Mouse (Mus musculus) urinary bladder, adult 18-20 months (tissue): ENCODE results near the gene Uba52.

Source experiments
- DNase-seq, 2 experiments: peaks; one replicate each; pipeline ENCODE4 v3.0.0; 2022; ENCODE audit warnings: low spot score in 2 of 2, mixed read lengths in 2 of 2

Gene Uba52

GRCm38 (mm10) chr8:70510228-70510915 lies at the start of gene Uba52:
Gene Uba52, minus strand, starts transcription at chr8:70510801.
- DNase-seq, result peak; percentile 93 to 96

- no peak for DNase-seq
Measured at GRCm38 (mm10) chr8:70560096-70560495, 49.5 kb upstream of the Uba52 start.

DNA sequence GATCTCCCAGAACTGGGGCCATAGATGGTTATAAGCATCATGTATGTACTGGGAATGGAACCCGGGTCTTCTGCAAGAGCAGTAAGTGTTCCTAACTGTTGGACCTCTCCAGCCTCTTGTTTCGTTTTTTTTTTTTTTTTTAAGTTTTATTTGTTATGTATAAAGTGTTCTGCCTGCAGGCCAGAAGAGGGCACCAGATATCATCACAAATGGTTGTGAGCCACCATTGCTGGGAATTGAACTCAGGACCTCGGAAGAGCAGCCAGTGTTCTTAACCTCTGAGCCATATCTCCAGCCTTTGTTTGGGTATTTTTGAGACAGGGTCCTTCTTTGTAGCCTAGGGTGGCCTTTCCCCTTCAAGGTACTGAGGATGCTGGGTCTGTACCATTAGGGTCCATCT lies 48.4 kb upstream of the Uba52 start:
- DNase-seq, result no peak

- no peak for DNase-seq
Measured at GRCm38 (mm10) chr8:70558334-70558733, 47.7 kb upstream of the Uba52 start.

- DNase-seq, result no peak
Measured at GRCm38 (mm10) chr8:70555079-70555747, 44.6 kb upstream of the Uba52 start.

- no peak for DNase-seq
Measured at GRCm38 (mm10) chr8:70553740-70554139, 43.1 kb upstream of the Uba52 start.

- DNase-seq, result no peak
Measured at GRCm38 (mm10) chr8:70552836-70553235, 42.2 kb upstream of the Uba52 start.

DNA sequence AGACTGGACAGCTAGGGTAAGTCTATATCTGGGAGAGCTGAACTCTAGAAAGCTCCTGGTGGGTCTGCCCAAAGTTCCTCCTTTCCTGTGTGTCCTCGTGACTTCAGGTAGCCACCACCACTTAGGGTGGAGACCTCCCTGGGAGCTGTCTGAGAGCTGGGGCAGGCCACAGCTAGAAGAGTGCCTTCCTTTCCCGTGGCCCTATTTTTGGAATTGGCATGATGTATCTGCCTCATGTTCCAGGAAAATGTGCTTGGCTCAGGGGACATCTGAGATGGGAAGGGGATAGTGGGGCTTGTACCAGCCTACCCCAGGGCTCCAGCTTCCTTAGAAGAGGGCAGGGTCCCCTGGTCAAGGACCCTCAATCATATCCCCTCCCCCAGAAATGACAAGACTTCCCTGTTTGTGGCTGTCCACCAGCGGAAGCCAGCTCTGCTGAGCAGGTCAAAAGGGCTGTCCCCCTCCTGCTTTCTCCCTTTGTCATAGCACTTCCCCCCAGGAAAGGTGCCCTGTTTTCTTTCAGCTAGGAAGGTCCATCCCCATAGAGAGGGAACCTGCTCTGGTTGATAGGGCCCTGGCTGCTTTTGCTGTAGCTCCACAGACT lies 41.1 kb upstream of the Uba52 start:
- DNase-seq, result no peak

- no peak for DNase-seq
Measured at GRCm38 (mm10) chr8:70549412-70550184, 39.0 kb upstream of the Uba52 start.

- no peak for DNase-seq
Measured at GRCm38 (mm10) chr8:70547762-70548161, 37.2 kb upstream of the Uba52 start.

GRCm38 (mm10) chr8:70546412-70546811 lies 35.8 kb upstream of the Uba52 start:
- no peak for DNase-seq

GRCm38 (mm10) chr8:70544200-70544687 lies 33.6 kb upstream of the Uba52 start:
- DNase-seq, result peak; percentile 50 to 78

DNA sequence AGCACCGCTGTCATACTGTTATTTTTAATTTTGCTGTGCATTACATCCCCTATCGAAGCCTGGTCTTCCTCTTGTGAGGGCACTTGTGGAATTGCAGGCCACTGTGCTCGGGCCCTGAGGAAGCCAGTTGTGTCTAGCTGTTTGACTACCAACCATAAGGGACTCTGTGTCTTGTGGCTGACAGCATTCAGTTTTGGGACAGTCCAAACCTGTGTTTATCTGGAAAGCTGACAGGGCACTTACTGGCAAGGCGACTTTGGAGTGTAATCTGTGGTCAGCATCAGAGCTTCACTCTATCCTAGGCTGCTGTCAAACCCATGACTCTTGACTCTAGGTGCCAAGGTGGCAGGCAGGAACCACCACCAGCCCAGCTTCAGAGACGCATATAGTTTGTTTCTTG lies 30.5 kb upstream of the Uba52 start:
- DNase-seq, result no peak

GRCm38 (mm10) chr8:70540507-70541071 lies 30.0 kb upstream of the Uba52 start:
- no peak for DNase-seq

DNA sequence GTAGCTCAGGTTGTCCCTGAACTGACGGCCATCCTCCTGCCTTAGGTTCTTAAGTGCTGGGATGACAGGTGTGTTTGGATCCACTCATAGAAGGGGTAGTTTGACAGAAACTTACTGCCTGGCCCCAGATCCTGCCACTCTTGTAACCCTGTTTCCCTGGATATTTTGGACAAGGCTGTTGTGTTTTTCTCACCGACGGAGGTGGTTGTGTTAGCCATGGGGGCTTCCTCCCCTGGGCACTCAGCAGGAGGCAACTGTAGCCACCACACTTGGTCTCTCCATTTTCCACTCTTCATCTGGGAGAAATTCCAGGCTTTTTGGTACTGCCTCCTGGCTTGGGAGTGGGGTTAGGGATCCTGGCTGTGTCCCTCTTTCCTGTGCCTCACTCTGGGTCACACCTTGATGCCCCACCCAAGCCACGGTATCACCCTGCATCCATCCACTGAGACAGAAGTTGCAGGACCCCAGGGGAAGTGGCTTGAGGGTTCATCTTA lies 29.5 kb upstream of the Uba52 start:
- peak in 1 of 2 experiments; percentile 32 for DNase-seq

- DNase-seq, result peak; percentile 99
Measured at GRCm38 (mm10) chr8:70539077-70539813, 28.6 kb upstream of the Uba52 start, which contains the start of gene Ell. Gene Ell, plus strand, starts transcription at chr8:70539457.

- peak; percentile 98 for DNase-seq
Measured at GRCm38 (mm10) chr8:70538633-70539076, 28.1 kb upstream of the Uba52 start.

DNA sequence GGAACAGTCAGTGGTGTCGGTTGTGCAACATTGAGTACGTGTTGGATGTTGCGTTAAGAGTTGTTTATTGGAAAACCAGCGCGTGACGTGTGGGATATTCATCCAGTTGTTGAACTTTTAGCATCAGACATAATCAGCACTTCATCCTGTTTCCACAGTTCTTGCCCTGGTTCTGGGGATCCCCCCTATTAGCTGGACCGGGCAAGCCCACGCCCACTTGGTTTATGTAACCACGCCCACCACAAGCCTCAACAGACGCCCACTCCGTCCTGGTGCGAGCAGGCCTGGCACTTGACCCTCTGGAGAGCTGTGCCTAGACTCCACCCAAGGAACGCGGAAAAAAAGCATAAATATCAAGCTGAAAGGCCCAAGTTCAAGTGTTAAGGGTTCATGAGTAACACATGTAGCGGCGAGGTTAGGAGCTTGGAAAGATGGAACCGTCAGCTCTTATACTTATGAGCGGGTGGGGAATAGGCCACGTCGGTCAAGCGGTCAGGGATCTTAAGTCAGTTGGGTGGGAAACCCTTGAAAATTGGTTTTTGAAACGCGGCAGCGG lies 27.5 kb upstream of the Uba52 start:
- peak; percentile 53 to 70 for DNase-seq

DNA sequence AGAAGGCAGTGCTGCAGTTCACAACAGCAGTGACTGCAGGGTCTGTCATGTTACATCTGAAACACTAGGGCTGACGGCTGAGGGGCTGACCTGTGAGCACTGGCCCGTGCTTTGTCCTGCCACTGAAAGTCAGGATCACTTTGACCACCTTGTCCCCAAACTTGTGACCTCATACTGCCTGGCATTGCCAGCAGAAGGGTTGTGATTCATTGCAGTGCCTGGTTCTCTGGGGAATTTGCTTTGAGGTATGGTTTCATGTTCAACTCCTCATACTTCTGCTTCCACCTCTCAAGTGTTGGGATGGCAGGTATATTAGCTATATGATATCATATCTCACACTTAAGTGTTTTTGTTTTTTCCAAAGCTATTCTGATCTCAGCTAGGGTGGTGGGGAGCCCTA lies 25.1 kb upstream of the Uba52 start:
- DNase-seq, result no peak

GRCm38 (mm10) chr8:70535221-70535620 lies 24.6 kb upstream of the Uba52 start:
- no peak for DNase-seq
